Mouse (Mus musculus) CH12.LX (cell line): ENCODE results near the gene Suds3. TPM values are rescaled to one million over a fixed set of nuclear protein-coding genes. Genes with fewer than 3 reads are reported as not detected.
A peak's percentile ranks its signal among the peaks of the same experiment; 100 is the strongest.

ENCODE experiments used
- DNase-seq: peaks from one replicate; pipeline ENCODE4 v3.0.0-alpha.2; 2013; ENCODE audit errors: extremely low read depth
- H3K27ac ChIP-seq: 2 replicates; pipeline ENCODE4 v1.5.1; 2012; ENCODE audit warnings: low read depth, mild to moderate bottlenecking, control low read depth, moderate library complexity; ENCODE audit not compliant: insufficient read depth
- H3K27me3 ChIP-seq: replicated peaks from 2 replicates; pipeline ENCODE3; 2012; ENCODE audit warnings: inconsistent platforms
- H3K36me3 ChIP-seq, 2 experiments: replicated peaks in 1 of 2; 2 replicates each; pipeline versions ENCODE3 to v1.6.1; 2012; ENCODE audit warnings: inconsistent platforms in 1 of 2, low read length in 1 of 2, mild to moderate bottlenecking in 1 of 2, mixed read lengths in 1 of 2, moderate library complexity in 1 of 2; ENCODE audit not compliant: control insufficient read depth in 1 of 2, insufficient read depth in 1 of 2
- H3K4me1 ChIP-seq, 2 experiments: 2 replicates each; pipeline ENCODE4 v1.6.1; 2012; ENCODE audit warnings: inconsistent platforms in 1 of 2, moderate library complexity in 1 of 2; ENCODE audit not compliant: insufficient read depth in 2 of 2, control insufficient read depth in 1 of 2
- H3K4me2 ChIP-seq: 2 replicates; pipeline ENCODE4 v1.6.1; 2012; ENCODE audit warnings: low read depth, mild to moderate bottlenecking, control low read depth; ENCODE audit not compliant: poor library complexity, insufficient read depth, severe bottlenecking
- H3K4me3 ChIP-seq, 3 experiments: fragments of 150-350 bp in 1 of 3; sonication (generic) in 1 of 3; replicated peaks in 1 of 3; 2 replicates each; pipeline versions ENCODE3 to v1.5.1; 2011 to 2012; ENCODE audit warnings: low read depth in 2 of 3, low read length in 2 of 3, mild to moderate bottlenecking in 2 of 3, moderate library complexity in 2 of 3, control low read depth in 1 of 3, improper control_type of control experiment in 1 of 3, inconsistent platforms in 1 of 3, mixed read lengths in 1 of 3; ENCODE audit not compliant: poor library complexity in 1 of 3
- H3K79me2 ChIP-seq: replicated peaks from 2 replicates; pipeline ENCODE4 v1.6.1; 2012; ENCODE audit warnings: mild to moderate bottlenecking, moderate library complexity; ENCODE audit not compliant: control insufficient read depth, poor library complexity, insufficient read depth, severe bottlenecking; ENCODE audit errors: extremely low read depth
- H3K9ac ChIP-seq: 2 replicates; pipeline ENCODE4 v1.6.1; 2012; ENCODE audit warnings: low read depth, mild to moderate bottlenecking, control low read depth, moderate library complexity; ENCODE audit not compliant: insufficient read depth
- H3K9me3 ChIP-seq: replicated peaks from 2 replicates; pipeline ENCODE3; 2012; ENCODE audit warnings: low read length, inconsistent platforms, mixed read lengths
- BHLHE40 ChIP-seq: IDR thresholded peaks from 2 replicates; pipeline ENCODE4 v1.6.1; 2011; ENCODE audit warnings: mild to moderate bottlenecking, low read depth, low read length, improper control_type of control experiment
- CHD1 ChIP-seq: IDR thresholded peaks from 2 replicates; pipeline ENCODE4 v1.6.1; 2012; ENCODE audit warnings: low read depth, low read length, improper control_type of control experiment, inconsistent platforms
- EP300 ChIP-seq: IDR thresholded peaks from 2 replicates; pipeline ENCODE4 v1.6.1; 2011; ENCODE audit warnings: low read length, improper control_type of control experiment
- ETS1 ChIP-seq: conservative IDR thresholded peaks from 2 replicates; pipeline ENCODE4 v1.6.1; 2012; ENCODE audit warnings: low read depth, mild to moderate bottlenecking, inconsistent platforms, low read length, improper control_type of control experiment, moderate library complexity
- GABPA ChIP-seq: IDR thresholded peaks from 2 replicates; pipeline ENCODE4 v1.6.1; 2012; ENCODE audit warnings: low read depth, low read length, improper control_type of control experiment, inconsistent platforms; ENCODE audit not compliant: insufficient replicate concordance
- HCFC1 ChIP-seq: IDR thresholded peaks from 2 replicates; pipeline ENCODE4 v1.6.1; 2012; ENCODE audit warnings: low read depth, mild to moderate bottlenecking, inconsistent platforms, low read length, improper control_type of control experiment
- IRF4 ChIP-seq: IDR thresholded peaks from 2 replicates; pipeline ENCODE4 v1.6.1; 2014; ENCODE audit warnings: low read depth, mild to moderate bottlenecking, inconsistent platforms, low read length, improper control_type of control experiment
- JUN ChIP-seq: IDR thresholded peaks from 2 replicates; pipeline ENCODE4 v1.6.1; 2011; ENCODE audit warnings: low read depth, mild to moderate bottlenecking, low read length, improper control_type of control experiment, moderate library complexity; ENCODE audit not compliant: insufficient read depth
- JUND ChIP-seq: conservative IDR thresholded peaks from 2 replicates; pipeline ENCODE4 v1.6.1; 2011; ENCODE audit warnings: low read depth, low read length, improper control_type of control experiment
- MAFK ChIP-seq: IDR thresholded peaks from 2 replicates; pipeline ENCODE4 v1.6.1; 2011; ENCODE audit warnings: low read length, improper control_type of control experiment; ENCODE audit not compliant: insufficient replicate concordance
- MAX ChIP-seq: IDR thresholded peaks from 2 replicates; pipeline ENCODE4 v1.6.1; 2011; ENCODE audit warnings: low read length, improper control_type of control experiment
- MXI1 ChIP-seq: IDR thresholded peaks from 2 replicates; pipeline ENCODE4 v1.6.1; 2011; ENCODE audit warnings: mild to moderate bottlenecking, low read depth, low read length, improper control_type of control experiment
- MYC ChIP-seq: IDR thresholded peaks from 2 replicates; pipeline ENCODE4 v1.6.1; 2011; ENCODE audit warnings: low read depth, mild to moderate bottlenecking, improper control_type of control experiment, low read length
- POLR2A ChIP-seq: IDR thresholded peaks from 2 replicates; pipeline ENCODE4 v1.6.1; 2011; ENCODE audit warnings: low read depth, mild to moderate bottlenecking, improper control_type of control experiment, low read length
- RCOR1 ChIP-seq: conservative IDR thresholded peaks from 2 replicates; pipeline ENCODE4 v1.6.1; 2012; ENCODE audit warnings: low read depth, mild to moderate bottlenecking, inconsistent platforms, low read length, improper control_type of control experiment
- SIN3A ChIP-seq: IDR thresholded peaks from 2 replicates; pipeline ENCODE4 v1.6.1; 2012; ENCODE audit warnings: low read length, improper control_type of control experiment, inconsistent platforms
- TBP ChIP-seq: conservative IDR thresholded peaks from 2 replicates; pipeline ENCODE4 v1.6.1; 2011; ENCODE audit warnings: low read depth, low read length, improper control_type of control experiment
- TCF12 ChIP-seq: IDR thresholded peaks from 2 replicates; pipeline ENCODE4 v1.6.1; 2014; ENCODE audit warnings: low read depth, mild to moderate bottlenecking, inconsistent platforms, low read length, improper control_type of control experiment
- USF2 ChIP-seq: conservative IDR thresholded peaks from 2 replicates; pipeline ENCODE4 v1.6.1; 2011; ENCODE audit warnings: low read depth, low read length, improper control_type of control experiment
- dilution Hi-C: fragments of 300-500 bp; cut with MboI; formaldehyde crosslinking; loops from 2 replicates; pipeline ENCODE4 v1.14.3; 2020; ENCODE audit warnings: low sequenced_read_pairs; ENCODE audit not compliant: extremely low pct_unique_long_range_greater_than_20kb, extremely low pct_ligation_motif_present
- in situ Hi-C: fragments of 300-500 bp; cut with MboI; formaldehyde crosslinking; loops from 3 replicates; pipeline ENCODE4 v1.14.3; 2019; ENCODE audit warnings: low sequenced_read_pairs, low pct_ligation_motif_present, low pct_unique_long_range_greater_than_20kb, mixed read lengths
- polyA plus RNA-seq: library from polyadenylated mRNA; unstranded; fragments of >175 nt; gene quantifications from 2 replicates; pipeline ENCODE4 v1.2.1, GENCODE M21; 2012; ENCODE audit warnings: low read depth; ENCODE audit not compliant: insufficient read length
- total RNA-seq, 2 experiments: library from RNA; depleted of rRNA; stranded (reverse); fragments of 300-350 nt in 1 of 2; fragments of >200 nt in 1 of 2; gene quantifications; 2 replicates each; pipeline ENCODE4 v1.2.3; 2012 to 2014

Gene Suds3
- total and polyA plus RNA-seq, 3 experiments = 54.2 to 103 (median 68.1) TPM

- peaks cover 6 to 40% of the 10 kb centered on the region in 2 experiments for H3K4me1 ChIP-seq
- H3K36me3 ChIP-seq = peaks cover 4 to 56% of the 10 kb centered on the region in 2 experiments
- H3K9me3 ChIP-seq = peaks cover 4% of the 10 kb centered on the region
- no peak overlapping the region for H3K27ac ChIP-seq
- H3K4me2 ChIP-seq = no peak overlapping the region
- TF ChIP-seq GABPA (no peak), EP300 (no peak), TBP (no peak), CHD1 (no peak), HCFC1 (no peak), RCOR1 (no peak), SIN3A (no peak)
- no peaks in the 10 kb centered on the region for H3K27me3 ChIP-seq
- no peak overlapping the region for H3K9ac ChIP-seq
- no peak overlapping the region for H3K4me3 ChIP-seq
- in situ Hi-C loops (no loop called here), dilution Hi-C loops (no loop called here)
- H3K79me2 ChIP-seq = peaks cover 7% of the 10 kb centered on the region; the same call in 1 of the 2 replicates
- no peak for DNase-seq
Measured at GRCm38 (mm10) chr5:117163790-117164189, 47.9 kb upstream of the Suds3 start.

- Histone ChIP-seq H3K4me2 (peak overlapping the region; percentile 37; the same call in 1 of the 2 replicates), H3K9ac (no peak overlapping the region), H3K4me1 (peaks cover 10 to 72% of the 10 kb centered on the region in 2 experiments), H3K36me3 (peaks cover 8 to 36% of the 10 kb centered on the region in 2 experiments), H3K27ac (peak overlapping the region; percentile 98), H3K27me3 (no peaks in the 10 kb centered on the region), H3K4me3 (no peak overlapping the region), H3K9me3 (peaks cover 4% of the 10 kb centered on the region), H3K79me2 (peaks cover 17% of the 10 kb centered on the region)
- DNase-seq = peak; percentile 86
- dilution Hi-C loops (no loop called here), in situ Hi-C loops (no loop called here)
- TF ChIP-seq POLR2A (no peak; the same call in 1 of the 2 replicates), MYC (peak; percentile 74), USF2 (no peak), MAFK (no peak), IRF4 (peak; percentile 59; the same call in 1 of the 2 replicates), TCF12 (peak; percentile 37; the same call in 1 of the 2 replicates), EP300 (peak; percentile 43; the same call in 1 of the 2 replicates), BHLHE40 (peak; percentile 52), JUN (peak; percentile 60; the same call in 1 of the 2 replicates), TBP (no peak), JUND (peak; percentile 56; the same call in 1 of the 2 replicates), MAX (peak; percentile 66), SIN3A (no peak; the same call in 1 of the 2 replicates), ETS1 (peak; percentile 78), MXI1 (0 out of 2 replicates have a peak, but pooled peaks have one; percentile 53)
Measured at GRCm38 (mm10) chr5:117160499-117160898, 44.6 kb upstream of the Suds3 start.
